Mouse (Mus musculus) lung, postnatal 0 days (tissue): ENCODE data around the gene Gramd1a. TPM values are rescaled to one million over a fixed set of nuclear protein-coding genes. Genes with fewer than 3 reads are reported as not detected.

ENCODE experiments used
- ATAC-seq: fragments of 200-750 bp; cut with Nextera tagmentation; 2 replicates; pipeline ENCODE4 v1.8.0; 2017; ENCODE audit warnings: moderate library complexity
- DNase-seq: peaks from one replicate; pipeline ENCODE4 v3.0.0-alpha.2; 2016; ENCODE audit warnings: low spot score
- H3K27ac ChIP-seq: fragments of 300-500 bp; sonication (generic); 2 replicates; pipeline ENCODE4 v1.5.1; 2014; ENCODE audit warnings: antibody characterized with exemption, mild to moderate bottlenecking, low read length, mixed read lengths
- H3K27me3 ChIP-seq: fragments of 300-500 bp; sonication (generic); replicated peaks from 2 replicates; pipeline ENCODE4 v1.6.1; 2014; ENCODE audit warnings: low read length, mixed read lengths; ENCODE audit not compliant: insufficient read depth
- H3K36me3 ChIP-seq: fragments of 300-500 bp; sonication (generic); 2 replicates; pipeline ENCODE4 v1.6.1; 2014; ENCODE audit warnings: low read length, mixed read lengths; ENCODE audit not compliant: insufficient read depth
- H3K4me1 ChIP-seq: fragments of 300-500 bp; sonication (generic); 2 replicates; pipeline ENCODE4 v1.6.1; 2014; ENCODE audit warnings: antibody characterized with exemption, low read depth, low read length, mixed read lengths; ENCODE audit not compliant: insufficient read depth
- H3K4me2 ChIP-seq: fragments of 300-500 bp; sonication (generic); replicated peaks from 2 replicates; pipeline ENCODE4 v1.6.1; 2014; ENCODE audit warnings: low read depth, mild to moderate bottlenecking, low read length, moderate library complexity, mixed read lengths
- H3K4me3 ChIP-seq: fragments of 300-500 bp; sonication (generic); 2 replicates; pipeline ENCODE4 v1.5.1; 2014; ENCODE audit warnings: low read depth, low read length
- H3K9ac ChIP-seq: fragments of 300-500 bp; sonication (generic); replicated peaks from 2 replicates; pipeline ENCODE4 v1.6.1; 2014; ENCODE audit warnings: low read depth, mild to moderate bottlenecking
- H3K9me3 ChIP-seq: fragments of 300-500 bp; sonication (generic); 2 replicates; pipeline ENCODE4 v1.6.1; 2016; ENCODE audit warnings: low read length, mixed read lengths
- CTCF ChIP-seq: IDR thresholded peaks from 2 replicates; pipeline ENCODE4 v1.5.1; 2016; ENCODE audit warnings: antibody characterized with exemption, mild to moderate bottlenecking
- EP300 ChIP-seq: IDR thresholded peaks from 2 replicates; pipeline ENCODE4 v1.6.1; 2016; ENCODE audit warnings: antibody characterized with exemption, mild to moderate bottlenecking, control low read depth
- WGBS: fragments of 180-500 bp; shearing (Covaris S2); extraction: QIAGEN DNeasy Blood & Tissue Kit; methylation state at CpG from one replicate; pipeline ENCODE4 v1.1.7; 2014; 5-methylcytosine and 5-hydroxymethylcytosine counted together
- polyA plus RNA-seq: library from polyadenylated mRNA; unstranded; fragments of >200 nt; fragmentation: Nextera tagmentation; extraction: Ambion mirVana; gene quantifications from 2 replicates; pipeline ENCODE4 v1.2.1, GENCODE M21; 2015

Gramd1a gene
- polyA plus RNA-seq: 31.7 and 33.8 TPM in 2 replicates

GRCm38 (mm10) chr7:31155296-31156033, at the start of gene Gramd1a:
Gene Gramd1a, minus strand, starts transcription at chr7:31155896.
- H3K27ac ChIP-seq: peak within 1 kb of the TSS; percentile 66
- peaks cover 7% of the 10 kb centered on the region for H3K4me1 ChIP-seq
- H3K9me3 ChIP-seq: no peaks in the 10 kb centered on the region
- no peak within 1 kb of the TSS for H3K9ac ChIP-seq
- whole genome bisulfite sequencing: 51% methylated on average over 5 of the region's 5 CpGs
- no peak within 1 kb of the TSS for H3K4me2 ChIP-seq
- H3K4me3 ChIP-seq: no peak within 1 kb of the TSS
- peak; percentile 52 for DNase-seq
- no peak for ATAC-seq
- no peak for TF ChIP-seq CTCF
- TF ChIP-seq EP300: no peak
- no peaks in the 10 kb centered on the region for H3K36me3 ChIP-seq
- no peaks in the 10 kb centered on the region for H3K27me3 ChIP-seq

GRCm38 (mm10) chr7:31195591-31196307, 40.1 kb upstream of the Gramd1a start:
- TF ChIP-seq CTCF (no peak), EP300 (0 out of 2 replicates have a peak, but pooled peaks have one; percentile 10)
- 52% methylated on average over 3 of the region's 3 CpGs for WGBS
- DNase-seq (peak; percentile 69), ATAC-seq (peak; percentile 83)
- Histone ChIP-seq H3K36me3 (no peaks in the 10 kb centered on the region), H3K9me3 (no peaks in the 10 kb centered on the region), H3K4me1 (no peaks in the 10 kb centered on the region), H3K9ac (no peak overlapping the region), H3K4me2 (no peak overlapping the region), H3K4me3 (no peak overlapping the region), H3K27me3 (no peaks in the 10 kb centered on the region), H3K27ac (no peak overlapping the region)

- H3K36me3 ChIP-seq: no peaks in the 10 kb centered on the region
- no peak overlapping the region for H3K9ac ChIP-seq
- no peak overlapping the region for H3K27ac ChIP-seq
- TF ChIP-seq EP300: no peak
- no peak for TF ChIP-seq CTCF
- ATAC-seq (no peak), DNase-seq (no peak)
- H3K4me1 ChIP-seq: no peaks in the 10 kb centered on the region
- H3K4me2 ChIP-seq: no peak overlapping the region
- H3K4me3 ChIP-seq: no peak overlapping the region
- H3K27me3 ChIP-seq: no peaks in the 10 kb centered on the region
- H3K9me3 ChIP-seq: no peaks in the 10 kb centered on the region
- WGBS: 58% methylated on average over 4 of the region's 4 CpGs
Observed at GRCm38 (mm10) chr7:31184711-31185110, 29.0 kb upstream of the Gramd1a start.

GRCm38 (mm10) chr7:31182863-31183262, 27.2 kb upstream of the Gramd1a start:
- no peak for DNase-seq
- no peak for ATAC-seq
- WGBS: 32% methylated on average over 2 of the region's 2 CpGs

DNA sequence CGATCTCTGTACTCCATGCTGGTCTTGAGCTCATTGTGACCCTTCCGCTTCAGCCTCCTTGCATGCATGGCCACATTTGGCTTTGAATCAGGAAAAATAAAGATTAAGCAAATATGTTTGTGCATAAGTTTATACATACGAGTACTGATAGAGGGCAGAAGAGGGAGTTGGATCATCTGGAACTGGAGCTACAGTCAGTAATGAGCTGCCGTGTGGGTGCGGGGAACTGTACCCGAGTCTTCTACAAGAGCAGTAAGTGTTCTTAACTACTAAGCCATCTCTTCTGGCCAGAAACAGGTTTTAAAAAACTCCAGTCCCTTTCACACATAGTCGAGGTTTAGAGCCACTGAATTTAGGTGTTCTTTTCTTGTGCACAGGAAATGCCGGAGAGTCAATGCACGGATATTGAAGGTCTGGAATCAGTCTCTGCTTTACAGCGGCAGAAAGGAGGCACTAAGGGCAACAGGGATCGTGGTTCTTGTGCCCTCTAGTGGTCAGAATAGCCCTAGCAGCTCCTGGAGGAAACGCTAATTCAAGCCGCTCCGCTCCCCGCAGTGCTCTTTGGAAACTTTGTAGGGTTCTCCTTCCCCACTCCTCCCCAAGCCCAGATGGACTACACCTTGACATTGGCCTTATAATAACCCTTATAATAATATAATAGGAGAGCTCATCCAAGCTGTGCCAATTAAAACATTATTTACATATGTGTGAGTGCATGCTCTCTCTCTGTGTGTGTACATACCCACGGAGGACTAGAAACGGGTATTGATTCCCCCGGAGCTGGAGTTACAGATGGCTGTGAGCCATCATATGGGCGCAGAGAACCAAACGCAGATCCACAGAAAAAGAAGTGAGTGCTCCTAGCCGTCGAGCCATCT, 21.4 kb upstream of the Gramd1a start:
- Histone ChIP-seq H3K4me1 (no peaks in the 10 kb centered on the region), H3K36me3 (no peaks in the 10 kb centered on the region), H3K9ac (no peak overlapping the region), H3K27ac (no peak overlapping the region), H3K27me3 (no peaks in the 10 kb centered on the region), H3K4me2 (peak overlapping the region; percentile 31), H3K9me3 (no peaks in the 10 kb centered on the region), H3K4me3 (no peak overlapping the region)
- WGBS: 19% methylated on average over 22 of the region's 22 CpGs
- ATAC-seq (peak; percentile 82), DNase-seq (peak; percentile 84)
- TF ChIP-seq CTCF: peak; percentile 93
- TF ChIP-seq EP300: no peak

More at GRCm38 (mm10) chr7:31182863-31183262, 27.2 kb upstream of the Gramd1a start:
- H3K36me3 ChIP-seq: no peaks in the 10 kb centered on the region
- no peaks in the 10 kb centered on the region for H3K9me3 ChIP-seq
- no peaks in the 10 kb centered on the region for H3K4me1 ChIP-seq
- H3K4me3 ChIP-seq: no peak overlapping the region
- no peak overlapping the region for H3K4me2 ChIP-seq
- no peak overlapping the region for H3K9ac ChIP-seq
- H3K27ac ChIP-seq: no peak overlapping the region
- H3K27me3 ChIP-seq: no peaks in the 10 kb centered on the region
- TF ChIP-seq EP300: no peak
- peak; percentile 42 for TF ChIP-seq CTCF

DNA sequence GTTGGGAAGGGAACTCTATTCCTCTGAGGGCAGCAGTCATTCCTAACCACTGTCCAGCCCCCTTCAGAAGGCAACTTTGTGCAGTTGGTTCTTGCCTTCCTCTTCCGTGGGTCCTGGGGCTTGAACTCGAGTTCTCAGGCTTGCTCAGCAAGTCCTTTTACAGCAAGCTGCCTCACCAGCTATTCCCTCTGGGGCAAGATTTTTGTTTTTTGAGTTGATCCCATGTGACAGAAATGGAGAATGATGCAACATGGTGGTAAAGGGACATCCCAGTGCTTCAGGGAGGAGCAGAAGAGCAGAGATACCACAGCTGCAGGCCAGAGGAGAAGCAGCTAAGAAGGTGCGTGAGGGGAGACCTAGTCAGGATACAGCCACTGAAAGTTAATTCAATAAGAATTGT, 19.4 kb upstream of the Gramd1a start:
- DNase-seq (no peak), ATAC-seq (no peak)
- 75% methylated on average over 3 of the region's 3 CpGs for WGBS
- Histone ChIP-seq H3K4me2 (no peak overlapping the region), H3K9me3 (no peaks in the 10 kb centered on the region), H3K27ac (no peak overlapping the region), H3K4me1 (no peaks in the 10 kb centered on the region), H3K9ac (no peak overlapping the region), H3K4me3 (no peak overlapping the region), H3K27me3 (no peaks in the 10 kb centered on the region), H3K36me3 (no peaks in the 10 kb centered on the region)
- no peak for TF ChIP-seq EP300
- no peak for TF ChIP-seq CTCF
